Mouse (Mus musculus): ENCODE measurements around the gene Pold1. TPM values are rescaled to one million over a fixed set of nuclear protein-coding genes. Genes with fewer than 3 reads are reported as not detected.

The Pold1 gene
- total and polyA plus RNA-seq, 2 experiments, result 2.4 to 6.5 TPM

- H3K27me3 ChIP-seq (ENCODE audit: control insufficient read depth, insufficient read depth, low read length), result no peaks in the 10 kb centered on the region
- no peak overlapping the region for H3K4me3 ChIP-seq (ENCODE audit: insufficient read depth, low read depth, low read length)
- no peak overlapping the region for H3K27ac ChIP-seq (replicated peaks; ENCODE audit: insufficient read depth, low read depth, low read length)
- H3K36me3 ChIP-seq (ENCODE audit: control insufficient read depth, insufficient read depth, low read length), result no peaks in the 10 kb centered on the region
- H3K79me2 ChIP-seq (ENCODE audit: control insufficient read depth, insufficient read depth, low read length), result no peaks in the 10 kb centered on the region
- 41% methylated on average over 5 of the region's 5 CpGs for WGBS
- no peaks in the 10 kb centered on the region for H3K4me1 ChIP-seq (ENCODE audit: control insufficient read depth, insufficient read depth, low read length)
- no peak overlapping the region for H3K9ac ChIP-seq (ENCODE audit: low read depth, low read length)
- no peak for DNase-seq (ENCODE audit: extremely low read depth, low read depth, low spot score)
- TF ChIP-seq CTCF (IDR thresholded peaks at IDR 0.05; ENCODE audit: low read depth, low read length), result no peak
- TF ChIP-seq POLR2A (IDR thresholded peaks at IDR 0.05; ENCODE audit: extremely low read depth, insufficient read depth, low read length), result no peak
Measured at GRCm38 (mm10) chr7:44576333-44576844, 27.7 kb upstream of the Pold1 start.

- no peaks in the 10 kb centered on the region for H3K79me2 ChIP-seq (ENCODE audit: control insufficient read depth, insufficient read depth, low read length)
- 78% methylated on average over 5 of the region's 5 CpGs for WGBS
- no peak for TF ChIP-seq POLR2A (IDR thresholded peaks at IDR 0.05; ENCODE audit: extremely low read depth, insufficient read depth, low read length)
- TF ChIP-seq CTCF (IDR thresholded peaks at IDR 0.05; ENCODE audit: low read depth, low read length), result no peak
- no peak for DNase-seq (ENCODE audit: extremely low read depth, low read depth, low spot score)
- H3K9ac ChIP-seq (ENCODE audit: low read depth, low read length), result no peak overlapping the region
- no peak overlapping the region for H3K27ac ChIP-seq (replicated peaks; ENCODE audit: insufficient read depth, low read depth, low read length)
- H3K4me1 ChIP-seq (ENCODE audit: control insufficient read depth, insufficient read depth, low read length), result no peaks in the 10 kb centered on the region
- H3K4me3 ChIP-seq (ENCODE audit: insufficient read depth, low read depth, low read length), result no peak overlapping the region
- no peaks in the 10 kb centered on the region for H3K27me3 ChIP-seq (ENCODE audit: control insufficient read depth, insufficient read depth, low read length)
- H3K36me3 ChIP-seq (ENCODE audit: control insufficient read depth, insufficient read depth, low read length), result no peaks in the 10 kb centered on the region
Measured at GRCm38 (mm10) chr7:44572956-44573484, 24.4 kb upstream of the Pold1 start.

- 47% methylated on average over 7 of the region's 7 CpGs for WGBS
- no peak for TF ChIP-seq CTCF (IDR thresholded peaks at IDR 0.05; ENCODE audit: low read depth, low read length)
- no peak for TF ChIP-seq POLR2A (IDR thresholded peaks at IDR 0.05; ENCODE audit: extremely low read depth, insufficient read depth, low read length)
- Histone ChIP-seq H3K79me2 (ENCODE audit: control insufficient read depth, insufficient read depth, low read length) (no peaks in the 10 kb centered on the region), H3K4me3 (ENCODE audit: insufficient read depth, low read depth, low read length) (no peak within 1 kb of the TSS), H3K36me3 (ENCODE audit: control insufficient read depth, insufficient read depth, low read length) (no peaks in the 10 kb centered on the region), H3K9ac (ENCODE audit: low read depth, low read length) (no peak within 1 kb of the TSS), H3K27me3 (ENCODE audit: control insufficient read depth, insufficient read depth, low read length) (no peaks in the 10 kb centered on the region), H3K4me1 (ENCODE audit: control insufficient read depth, insufficient read depth, low read length) (no peaks in the 10 kb centered on the region), H3K27ac (replicated peaks; ENCODE audit: insufficient read depth, low read depth, low read length) (no peak within 1 kb of the TSS)
- DNase-seq (ENCODE audit: extremely low read depth, low read depth, low spot score), result no peak
Measured at GRCm38 (mm10) chr7:44572213-44572701, 23.6 kb upstream of the Pold1 start, which contains the start of gene Napsa. Gene Napsa, plus strand, starts transcription at chr7:44572380.

GRCm38 (mm10) chr7:44571811-44572210 lies 23.2 kb upstream of the Pold1 start:
- H3K4me1 ChIP-seq (ENCODE audit: control insufficient read depth, insufficient read depth, low read length), result no peaks in the 10 kb centered on the region
- no peaks in the 10 kb centered on the region for H3K27me3 ChIP-seq (ENCODE audit: control insufficient read depth, insufficient read depth, low read length)
- no peak overlapping the region for H3K4me3 ChIP-seq (ENCODE audit: insufficient read depth, low read depth, low read length)
- TF ChIP-seq CTCF (IDR thresholded peaks at IDR 0.05; ENCODE audit: low read depth, low read length) (no peak), POLR2A (IDR thresholded peaks at IDR 0.05; ENCODE audit: extremely low read depth, insufficient read depth, low read length) (no peak)
- H3K79me2 ChIP-seq (ENCODE audit: control insufficient read depth, insufficient read depth, low read length), result no peaks in the 10 kb centered on the region
- no peak overlapping the region for H3K9ac ChIP-seq (ENCODE audit: low read depth, low read length)
- WGBS, result 82% methylated on average over 4 of the region's 4 CpGs
- DNase-seq (ENCODE audit: extremely low read depth, low read depth, low spot score), result no peak
- no peak overlapping the region for H3K27ac ChIP-seq (replicated peaks; ENCODE audit: insufficient read depth, low read depth, low read length)
- H3K36me3 ChIP-seq (ENCODE audit: control insufficient read depth, insufficient read depth, low read length), result no peaks in the 10 kb centered on the region

GRCm38 (mm10) chr7:44570989-44571388 lies 22.3 kb upstream of the Pold1 start:
- whole genome bisulfite sequencing, result 75% methylated on average over 6 of the region's 6 CpGs
- no peak for TF ChIP-seq CTCF (IDR thresholded peaks at IDR 0.05; ENCODE audit: low read depth, low read length)
- no peak for TF ChIP-seq POLR2A (IDR thresholded peaks at IDR 0.05; ENCODE audit: extremely low read depth, insufficient read depth, low read length)
- Histone ChIP-seq H3K4me3 (ENCODE audit: insufficient read depth, low read depth, low read length) (no peak overlapping the region), H3K79me2 (ENCODE audit: control insufficient read depth, insufficient read depth, low read length) (no peaks in the 10 kb centered on the region), H3K27me3 (ENCODE audit: control insufficient read depth, insufficient read depth, low read length) (no peaks in the 10 kb centered on the region), H3K4me1 (ENCODE audit: control insufficient read depth, insufficient read depth, low read length) (no peaks in the 10 kb centered on the region), H3K9ac (ENCODE audit: low read depth, low read length) (no peak overlapping the region), H3K36me3 (ENCODE audit: control insufficient read depth, insufficient read depth, low read length) (no peaks in the 10 kb centered on the region), H3K27ac (replicated peaks; ENCODE audit: insufficient read depth, low read depth, low read length) (no peak overlapping the region)
- no peak for DNase-seq (ENCODE audit: extremely low read depth, low read depth, low spot score)

- DNase-seq (ENCODE audit: extremely low read depth, low read depth, low spot score), result no peak
- 38% methylated on average over 9 of the region's 9 CpGs for WGBS
- H3K27me3 ChIP-seq (ENCODE audit: control insufficient read depth, insufficient read depth, low read length), result no peaks in the 10 kb centered on the region
Measured at GRCm38 (mm10) chr7:44568803-44569202, 20.2 kb upstream of the Pold1 start.

More at GRCm38 (mm10) chr7:44568803-44569202, 20.2 kb upstream of the Pold1 start:
- Histone ChIP-seq H3K4me1 (ENCODE audit: control insufficient read depth, insufficient read depth, low read length) (no peaks in the 10 kb centered on the region), H3K27ac (replicated peaks; ENCODE audit: insufficient read depth, low read depth, low read length) (no peak overlapping the region), H3K4me3 (ENCODE audit: insufficient read depth, low read depth, low read length) (no peak overlapping the region), H3K79me2 (ENCODE audit: control insufficient read depth, insufficient read depth, low read length) (no peaks in the 10 kb centered on the region), H3K36me3 (ENCODE audit: control insufficient read depth, insufficient read depth, low read length) (no peaks in the 10 kb centered on the region), H3K9ac (ENCODE audit: low read depth, low read length) (no peak overlapping the region)
- TF ChIP-seq POLR2A (IDR thresholded peaks at IDR 0.05; ENCODE audit: extremely low read depth, insufficient read depth, low read length) (no peak), CTCF (IDR thresholded peaks at IDR 0.05; ENCODE audit: low read depth, low read length) (no peak)
